ENCODE assay signal across 8 mouse cellular contexts in genomic region chr10:93166382-93166769, GRCm38 (mm10). TPM values are rescaled to one million over a fixed set of nuclear protein-coding genes. Genes with fewer than 3 reads are reported as not detected.
DNase-seq lines count a peak whose midpoint lies in the region; ATAC-seq and TF ChIP-seq lines count a peak whose summit lies in the region.

No protein-coding gene starts in this region.

- peak overlapping the region; percentile 44 for H3K4me3 ChIP-seq in layer of hippocampus, adult 2 months
- peak overlapping the region; percentile 19 for H3K4me3 ChIP-seq in brown adipose tissue, adult 24 weeks (ENCODE audit: insufficient read depth, low read depth, low read length)
- peak overlapping the region; percentile 18; the same call in 1 of the 2 replicates for H3K4me3 ChIP-seq in forebrain, postnatal 0 days (ENCODE audit: low read depth, low read length)
- H3K4me3 ChIP-seq in liver, embryonic 11.5 days (ENCODE audit: low read depth, low read length): peak overlapping the region; percentile 18; the same call in 1 of the 2 replicates

- no peaks in the 10 kb centered on the region for H3K36me3 ChIP-seq in forebrain, postnatal 0 days (ENCODE audit: insufficient read depth)
- H3K36me3 ChIP-seq in liver, embryonic 11.5 days (ENCODE audit: control insufficient read depth, insufficient read depth, low read length): no peaks in the 10 kb centered on the region

- peak overlapping the region; percentile 39 for H3K4me2 ChIP-seq in forebrain, postnatal 0 days (ENCODE audit: low read depth)
- H3K4me2 ChIP-seq in liver, embryonic 11.5 days: peak overlapping the region; percentile 47

- peak overlapping the region; percentile 18; the same call in 1 of the 2 replicates for H3K9ac ChIP-seq in forebrain, postnatal 0 days
- 0 out of 2 replicates have a peak overlapping the region, but pooled peaks have one; percentile 12 for H3K9ac ChIP-seq in liver, embryonic 11.5 days (ENCODE audit: low read depth, low read length)

- peak; percentile 28; the same call in 1 of the 2 replicates for ATAC-seq in forebrain, postnatal 0 days
- ATAC-seq in liver, embryonic 11.5 days (replicated peaks; ENCODE audit: low FRiP score): 0 out of 2 replicates have a peak, but pooled peaks have one; percentile 22

- H3K9me3 ChIP-seq in forebrain, postnatal 0 days (ENCODE audit: low read length): no peaks in the 10 kb centered on the region
- H3K9me3 ChIP-seq in liver, embryonic 11.5 days (ENCODE audit: control insufficient read depth, low read length): no peaks in the 10 kb centered on the region

- peaks cover 26% of the 10 kb centered on the region for H3K4me1 ChIP-seq in brown adipose tissue, adult 24 weeks (ENCODE audit: control insufficient read depth, insufficient read depth, insufficient read length, low read length)
- H3K4me1 ChIP-seq in forebrain, postnatal 0 days (ENCODE audit: insufficient read depth): peaks cover 22% of the 10 kb centered on the region
- peaks cover 53% of the 10 kb centered on the region for H3K4me1 ChIP-seq in liver, embryonic 11.5 days (replicated peaks; ENCODE audit: control insufficient read depth, insufficient read depth, low read length)

- H3K27me3 ChIP-seq in forebrain, postnatal 0 days (ENCODE audit: insufficient read depth, low read length): no peaks in the 10 kb centered on the region
- H3K27me3 ChIP-seq in liver, embryonic 11.5 days (replicated peaks; ENCODE audit: control insufficient read depth, insufficient read depth, low read length): no peaks in the 10 kb centered on the region

- 7% methylated on average over 5 of the region's 5 CpGs for WGBS in forebrain, postnatal 0 days
- 18% methylated on average over 5 of the region's 5 CpGs for WGBS in liver, embryonic 11.5 days

- TF ChIP-seq CTCF in layer of hippocampus, adult 2 months (conservative IDR thresholded peaks at IDR 0.05): no peak
- TF ChIP-seq CTCF in forebrain, postnatal 0 days (IDR thresholded peaks at IDR 0.05; ENCODE audit: low read depth): no peak

- peak overlapping the region; percentile 81 for H3K27ac ChIP-seq in layer of hippocampus, adult 2 months
- H3K27ac ChIP-seq in brown adipose tissue, adult 24 weeks (replicated peaks; ENCODE audit: low read depth, low read length): peak overlapping the region; percentile 93
- no peak overlapping the region for H3K27ac ChIP-seq in forebrain, postnatal 0 days (ENCODE audit: low read depth, low read length)
- peak overlapping the region; percentile 36; the same call in 1 of the 2 replicates for H3K27ac ChIP-seq in liver, embryonic 11.5 days (ENCODE audit: low read depth, low read length)

- no peak for DNase-seq in layer of hippocampus, adult 2 months (ENCODE audit: low spot score in 2 of 2)
- no peak for DNase-seq in layer of hippocampus, adult 11-12 months (ENCODE audit: low spot score)
- DNase-seq in forebrain, postnatal 0 days: no peak
- no peak for DNase-seq in liver, embryonic 11.5 days (ENCODE audit: low spot score)
- DNase-seq in retina, postnatal 1 day: peak; percentile 52
- no peak for DNase-seq in gastrocnemius, postnatal 25 days
- DNase-seq in layer of hippocampus, postnatal 25 days (ENCODE audit: extremely low spot score in 1 of 2, low spot score in 1 of 2): no peak

RNA-seq across cellular contexts. Expression of gene Cdk17, which starts 5.7 kb away (rescaled TPM):
- 100 to 1,000 TPM; 206 to 219 TPM for total RNA-seq in layer of hippocampus, adult 2 months (2021)
- 23.6 and 27.1 TPM in 2 replicates for polyA plus RNA-seq in brown adipose tissue, adult 24 weeks (2012; ENCODE audit: insufficient read depth, insufficient read length, missing spikeins)
- total RNA-seq in forebrain, postnatal 0 days (2014; rRNA removed): 119 and 149 TPM in 2 replicates
- polyA plus RNA-seq in forebrain, postnatal 0 days (2015; fragmentation: Nextera tagmentation; extraction: Ambion mirVana): 39.2 and 46.8 TPM in 2 replicates
- 23.1 and 23.7 TPM in 2 replicates for polyA plus RNA-seq in liver, embryonic 11.5 days (2014; fragmentation: Nextera tagmentation; extraction: Ambion mirVana)
- total RNA-seq in gastrocnemius, postnatal 25 days (2021): 1 to 10 TPM; 5.9 to 6.3 TPM
- 100 to 1,000 TPM; 176 to 210 TPM for total RNA-seq in layer of hippocampus, postnatal 25 days (2021)

Comparison
In these comparisons a context has a peak if more than half of its experiments do, and no peak if none do; other contexts are left out.
1. RNA of gene Cdk17, which starts 5.7 kb away (total RNA-seq): 206 to 219 TPM in layer of hippocampus, adult 2 months, 176 to 210 TPM in layer of hippocampus, postnatal 25 days and 119 to 149 TPM in forebrain, postnatal 0 days; 5.9 to 6.3 TPM in gastrocnemius, postnatal 25 days; every median in the first group is over 10 times any median in the second.
2. Peak in every context shown above with its lines, with median percentiles within 50 percentile points of each other: H3K4me3 ChIP-seq.